Mouse (Mus musculus): Measurements from ENCODE around the gene Tspyl1.

- TF ChIP-seq GATA1 (IDR thresholded peaks at IDR 0.05; ENCODE audit: low read length) (no peak), TAL1 (IDR thresholded peaks at IDR 0.05; ENCODE audit: low read length) (no peak)
These were observed 46.6 kb upstream of the Tspyl1 start for GRCm38 (mm10) chr10:34235384-34235783.
